Mouse (Mus musculus) lung, postnatal 0 days (tissue): ENCODE data around the gene Pdcd1lg2. TPM values are rescaled to one million over a fixed set of nuclear protein-coding genes. Genes with fewer than 3 reads are reported as not detected.

Experiments used
- ATAC-seq: fragments of 200-750 bp; cut with Nextera tagmentation; 2 replicates; pipeline ENCODE4 v1.8.0; 2017; ENCODE audit warnings: moderate library complexity
- DNase-seq: peaks from one replicate; pipeline ENCODE4 v3.0.0-alpha.2; 2016; ENCODE audit warnings: low spot score
- H3K27ac ChIP-seq: fragments of 300-500 bp; sonication (generic); 2 replicates; pipeline ENCODE4 v1.5.1; 2014; ENCODE audit warnings: antibody characterized with exemption, mild to moderate bottlenecking, low read length, mixed read lengths
- H3K27me3 ChIP-seq: fragments of 300-500 bp; sonication (generic); replicated peaks from 2 replicates; pipeline ENCODE4 v1.6.1; 2014; ENCODE audit warnings: low read length, mixed read lengths; ENCODE audit not compliant: insufficient read depth
- H3K36me3 ChIP-seq: fragments of 300-500 bp; sonication (generic); 2 replicates; pipeline ENCODE4 v1.6.1; 2014; ENCODE audit warnings: low read length, mixed read lengths; ENCODE audit not compliant: insufficient read depth
- H3K4me1 ChIP-seq: fragments of 300-500 bp; sonication (generic); 2 replicates; pipeline ENCODE4 v1.6.1; 2014; ENCODE audit warnings: antibody characterized with exemption, low read depth, low read length, mixed read lengths; ENCODE audit not compliant: insufficient read depth
- H3K4me2 ChIP-seq: fragments of 300-500 bp; sonication (generic); replicated peaks from 2 replicates; pipeline ENCODE4 v1.6.1; 2014; ENCODE audit warnings: low read depth, mild to moderate bottlenecking, low read length, moderate library complexity, mixed read lengths
- H3K4me3 ChIP-seq: fragments of 300-500 bp; sonication (generic); 2 replicates; pipeline ENCODE4 v1.5.1; 2014; ENCODE audit warnings: low read depth, low read length
- H3K9ac ChIP-seq: fragments of 300-500 bp; sonication (generic); replicated peaks from 2 replicates; pipeline ENCODE4 v1.6.1; 2014; ENCODE audit warnings: low read depth, mild to moderate bottlenecking
- H3K9me3 ChIP-seq: fragments of 300-500 bp; sonication (generic); 2 replicates; pipeline ENCODE4 v1.6.1; 2016; ENCODE audit warnings: low read length, mixed read lengths
- CTCF ChIP-seq: IDR thresholded peaks from 2 replicates; pipeline ENCODE4 v1.5.1; 2016; ENCODE audit warnings: antibody characterized with exemption, mild to moderate bottlenecking
- EP300 ChIP-seq: IDR thresholded peaks from 2 replicates; pipeline ENCODE4 v1.6.1; 2016; ENCODE audit warnings: antibody characterized with exemption, mild to moderate bottlenecking, control low read depth
- WGBS: fragments of 180-500 bp; shearing (Covaris S2); extraction: QIAGEN DNeasy Blood & Tissue Kit; methylation state at CpG from one replicate; pipeline ENCODE4 v1.1.7; 2014; 5-methylcytosine and 5-hydroxymethylcytosine counted together
- polyA plus RNA-seq: library from polyadenylated mRNA; unstranded; fragments of >200 nt; fragmentation: Nextera tagmentation; extraction: Ambion mirVana; gene quantifications from 2 replicates; pipeline ENCODE4 v1.2.1, GENCODE M21; 2015

The Pdcd1lg2 gene
- polyA plus RNA-seq, 1 experiment from 2014 or later: 0.26 TPM

- H3K4me3 ChIP-seq: no peak overlapping the region
- no peak for TF ChIP-seq CTCF
- TF ChIP-seq EP300: no peak
- no peaks in the 10 kb centered on the region for H3K36me3 ChIP-seq
- H3K4me1 ChIP-seq: no peaks in the 10 kb centered on the region; the same call in 1 of the 2 replicates
- no peaks in the 10 kb centered on the region for H3K27me3 ChIP-seq
- H3K9me3 ChIP-seq: no peaks in the 10 kb centered on the region
- no peak overlapping the region for H3K27ac ChIP-seq
- H3K4me2 ChIP-seq: no peak overlapping the region
- ATAC-seq: no peak
- WGBS: 89% methylated on average over 2 of the region's 2 CpGs
- no peak for DNase-seq
- no peak overlapping the region for H3K9ac ChIP-seq
Measured at GRCm38 (mm10) chr19:29469686-29470254, 59.1 kb downstream of the Pdcd1lg2 start.

- Histone ChIP-seq H3K36me3 (no peaks in the 10 kb centered on the region), H3K27me3 (no peaks in the 10 kb centered on the region), H3K4me1 (no peaks in the 10 kb centered on the region; the same call in 1 of the 2 replicates), H3K27ac (no peak overlapping the region), H3K4me2 (0 out of 2 replicates have a peak overlapping the region, but pooled peaks have one; percentile 8), H3K9ac (no peak overlapping the region), H3K9me3 (no peaks in the 10 kb centered on the region), H3K4me3 (no peak overlapping the region)
- no peak for TF ChIP-seq CTCF
- TF ChIP-seq EP300: peak; percentile 77
- WGBS: 25% methylated on average over 4 of the region's 4 CpGs
- ATAC-seq (peak; percentile 14; the same call in 1 of the 2 replicates), DNase-seq (peak; percentile 74)
Measured at GRCm38 (mm10) chr19:29470652-29471051, 59.9 kb downstream of the Pdcd1lg2 start.

GRCm38 (mm10) chr19:29472424-29472823 is 61.7 kb downstream of the Pdcd1lg2 start:
- 73% methylated on average over 8 of the region's 8 CpGs for WGBS
- Histone ChIP-seq H3K9ac (no peak overlapping the region), H3K9me3 (no peaks in the 10 kb centered on the region), H3K27me3 (no peaks in the 10 kb centered on the region), H3K36me3 (no peaks in the 10 kb centered on the region), H3K4me3 (no peak overlapping the region), H3K4me1 (no peaks in the 10 kb centered on the region; the same call in 1 of the 2 replicates), H3K27ac (no peak overlapping the region), H3K4me2 (no peak overlapping the region)
- DNase-seq: no peak
- no peak for TF ChIP-seq EP300
- no peak for TF ChIP-seq CTCF
- no peak for ATAC-seq

GRCm38 (mm10) chr19:29472946-29473345 is 62.2 kb downstream of the Pdcd1lg2 start:
- Histone ChIP-seq H3K9ac (no peak overlapping the region), H3K4me2 (no peak overlapping the region), H3K4me3 (no peak overlapping the region), H3K27ac (no peak overlapping the region), H3K36me3 (no peaks in the 10 kb centered on the region), H3K27me3 (no peaks in the 10 kb centered on the region), H3K4me1 (no peaks in the 10 kb centered on the region; the same call in 1 of the 2 replicates), H3K9me3 (no peaks in the 10 kb centered on the region)
- no peak for DNase-seq
- no peak for ATAC-seq
- no peak for TF ChIP-seq CTCF
- TF ChIP-seq EP300: no peak
- 81% methylated on average over 5 of the region's 5 CpGs for WGBS

GRCm38 (mm10) chr19:29474803-29475202 is 64.1 kb downstream of the Pdcd1lg2 start:
- Histone ChIP-seq H3K4me1 (no peaks in the 10 kb centered on the region; the same call in 1 of the 2 replicates), H3K27ac (no peak overlapping the region), H3K4me2 (no peak overlapping the region), H3K36me3 (no peaks in the 10 kb centered on the region), H3K9me3 (no peaks in the 10 kb centered on the region), H3K9ac (no peak overlapping the region), H3K27me3 (no peaks in the 10 kb centered on the region), H3K4me3 (no peak overlapping the region)
- TF ChIP-seq EP300: no peak
- no peak for TF ChIP-seq CTCF
- ATAC-seq: no peak
- WGBS: 56% methylated on average over 2 of the region's 2 CpGs
- no peak for DNase-seq

GRCm38 (mm10) chr19:29475210-29475620 is 64.5 kb downstream of the Pdcd1lg2 start:
- no peaks in the 10 kb centered on the region; the same call in 1 of the 2 replicates for H3K4me1 ChIP-seq
- H3K9me3 ChIP-seq: no peaks in the 10 kb centered on the region
- no peak overlapping the region for H3K9ac ChIP-seq
- no peak overlapping the region for H3K4me3 ChIP-seq
- TF ChIP-seq EP300 (no peak), CTCF (no peak)
- H3K27me3 ChIP-seq: no peaks in the 10 kb centered on the region
- H3K4me2 ChIP-seq: no peak overlapping the region
- no peaks in the 10 kb centered on the region for H3K36me3 ChIP-seq
- ATAC-seq (no peak), DNase-seq (no peak)
- WGBS: 57% methylated on average over 4 of the region's 4 CpGs
- H3K27ac ChIP-seq: no peak overlapping the region
